Mouse (Mus musculus) urinary bladder, postnatal 0 days (tissue): ENCODE measurements around the gene Rbm24. TPM values are rescaled to one million over a fixed set of nuclear protein-coding genes. Genes with fewer than 3 reads are reported as not detected.

Source experiments
- polyA plus RNA-seq: library from polyadenylated mRNA; unstranded; fragments of >200 nt; fragmentation: Nextera tagmentation; extraction: Ambion mirVana; gene quantifications from 2 replicates; pipeline ENCODE4 v1.2.1, GENCODE M21; 2015

The Rbm24 gene
- polyA plus RNA-seq, result 5.3 and 6.4 TPM in 2 replicates

DNA sequence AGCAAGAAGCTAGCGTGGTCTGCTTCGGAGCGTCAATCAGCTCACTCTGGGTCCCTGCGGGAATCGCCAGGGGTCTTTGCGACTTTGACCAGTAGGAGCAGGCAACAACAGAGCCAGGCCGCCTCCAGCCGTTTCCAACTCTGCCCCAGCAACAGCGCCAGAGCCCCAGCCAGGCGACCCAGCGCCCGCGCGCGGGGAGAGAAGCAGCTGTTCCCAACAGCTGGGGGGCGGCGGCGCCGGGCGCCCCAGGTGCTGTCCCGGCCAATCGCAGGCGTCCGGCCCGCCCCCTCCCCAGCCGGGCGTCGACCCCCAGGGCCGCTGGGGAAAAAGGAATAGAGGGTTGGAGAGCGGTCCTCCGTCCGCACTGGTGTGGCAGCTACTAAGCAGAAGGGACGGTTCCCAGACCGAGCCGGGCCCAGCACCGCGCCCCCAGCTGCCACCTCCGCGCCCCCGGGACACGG is at the start of gene Rbm24:
Rbm24 (plus strand) TSS at position 294 of the 461 bp plus-strand sequence.

Other genes starting within 250 kb of the Rbm24 start
- 0.33 and 0.34 TPM in 2 replicates for gene Stmnd1, start 144.7 kb upstream of the Rbm24 start, polyA plus RNA-seq
- 23.8 and 32.4 TPM in 2 replicates for gene Cap2, start 83.4 kb downstream of the Rbm24 start, polyA plus RNA-seq